Mouse (Mus musculus) cerebellum, adult 2 months (tissue): Measurements from ENCODE around the gene Spata4.

Experiments
- CTCF ChIP-seq: fragments of 200-500 bp; IDR thresholded peaks from 2 replicates; pipeline ENCODE4 v1.5.1; 2011; ENCODE audit warnings: low read depth, mild to moderate bottlenecking, control low read depth, low read length, moderate library complexity, borderline replicate concordance; ENCODE audit not compliant: insufficient read depth
- POLR2A ChIP-seq: fragments of 200-500 bp; IDR thresholded peaks from 2 replicates; pipeline ENCODE4 v1.6.1; 2011; ENCODE audit warnings: low read length, control low read depth, borderline replicate concordance; ENCODE audit not compliant: insufficient read depth

- TF ChIP-seq CTCF (no peak), POLR2A (no peak)
Observed at GRCm38 (mm10) chr8:54610238-54610637, 9.7 kb downstream of the Spata4 start.
